Mouse (Mus musculus): ENCODE measurements at regions not wholly inside any gene's neighbourhood (a gene's known extent, or its start where the extent isn't known, plus 50 kb on each side); places are given as distances from the start of the nearest gene placed in this dataset.
A peak's percentile ranks its signal among the peaks of the same experiment; 100 is the strongest.

DNA sequence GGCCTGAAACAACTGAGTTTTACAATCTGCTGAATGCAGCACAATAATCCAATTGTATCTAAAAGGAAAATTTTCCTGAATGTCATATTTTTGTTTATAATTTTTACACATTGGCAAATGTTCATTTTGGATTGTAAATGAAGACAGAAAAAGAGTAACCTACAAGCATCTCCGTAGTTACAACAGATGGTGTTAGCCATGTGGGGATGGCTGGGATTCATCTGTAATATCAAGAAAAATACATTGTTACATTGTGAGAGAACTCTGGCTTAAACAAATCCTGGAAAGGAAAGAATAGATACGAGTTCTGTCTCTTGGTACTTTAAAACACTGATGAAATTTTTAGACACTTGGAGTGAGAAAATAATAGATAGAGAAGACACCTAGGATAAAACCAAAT is 1106.0 kb downstream of the Grm8 start:
- intact Hi-C loops (cut with DNase I): no loop called here
- DNase-seq (ENCODE audit: low spot score in 2 of 2): peak; percentile 9 to 11

DNA sequence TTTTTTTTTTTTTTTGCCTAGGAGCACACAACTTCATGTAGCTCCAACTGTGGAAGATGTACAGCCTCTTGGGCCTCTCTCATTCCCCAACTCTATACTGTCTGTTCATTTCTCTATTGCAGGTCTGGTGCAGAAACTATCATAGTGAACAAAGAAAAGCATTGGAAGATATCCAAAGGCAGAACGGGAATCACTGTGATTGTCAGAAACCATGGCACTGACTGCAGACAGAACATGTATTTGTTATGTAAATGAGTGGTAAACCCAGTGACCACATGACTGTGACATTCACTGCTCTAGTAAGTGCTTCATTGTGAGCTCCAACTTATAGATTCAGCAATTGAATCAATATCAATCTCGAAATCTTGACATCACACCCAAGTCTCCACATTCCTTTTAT is 1106.6 kb downstream of the Grm8 start:
- intact Hi-C loops (cut with DNase I): no loop called here
- no peak for DNase-seq (ENCODE audit: low spot score in 2 of 2)

DNA sequence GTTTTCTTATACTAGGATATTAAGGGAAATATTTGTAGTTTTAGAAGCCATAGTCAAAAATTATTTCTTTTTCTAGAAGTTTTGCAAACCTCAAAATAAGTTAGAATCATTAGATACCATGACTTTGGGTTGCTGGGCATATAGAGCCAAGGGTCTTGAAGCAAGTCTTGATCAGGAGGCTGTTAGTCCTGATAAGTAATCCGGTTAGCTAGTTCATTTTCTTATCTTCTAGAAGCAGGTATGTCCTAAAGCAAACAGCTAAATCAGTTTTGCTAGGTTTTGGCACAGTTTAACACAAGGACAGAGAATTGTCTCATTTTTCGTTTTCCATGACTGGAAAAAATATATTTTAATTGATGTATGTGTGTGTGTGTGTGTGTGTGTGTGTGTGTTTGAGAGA is 1113.3 kb downstream of the Grm8 start:
- intact Hi-C loops (cut with DNase I): no loop called here
- DNase-seq (ENCODE audit: low spot score in 2 of 2): no peak

DNA sequence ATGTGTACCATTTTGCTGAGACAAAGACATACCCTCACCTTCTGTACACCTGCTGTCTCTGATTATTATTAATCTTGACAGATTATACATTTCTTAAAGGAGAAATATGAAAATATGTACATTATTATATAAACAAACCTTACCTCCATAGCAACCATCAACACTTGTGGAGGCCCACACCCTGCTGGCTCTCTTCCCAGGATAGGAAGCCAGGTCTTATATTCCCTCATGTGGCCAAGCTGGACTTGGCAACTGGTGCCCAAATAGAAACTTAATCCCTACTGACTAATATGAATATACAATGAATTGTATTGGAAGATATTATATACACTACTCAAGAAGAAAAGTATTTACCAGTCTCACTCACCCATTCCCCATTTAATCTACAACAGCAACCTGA is 1120.5 kb downstream of the Grm8 start:
- intact Hi-C loops (cut with DNase I): no loop called here
- no peak for DNase-seq (ENCODE audit: low spot score in 2 of 2)

DNA sequence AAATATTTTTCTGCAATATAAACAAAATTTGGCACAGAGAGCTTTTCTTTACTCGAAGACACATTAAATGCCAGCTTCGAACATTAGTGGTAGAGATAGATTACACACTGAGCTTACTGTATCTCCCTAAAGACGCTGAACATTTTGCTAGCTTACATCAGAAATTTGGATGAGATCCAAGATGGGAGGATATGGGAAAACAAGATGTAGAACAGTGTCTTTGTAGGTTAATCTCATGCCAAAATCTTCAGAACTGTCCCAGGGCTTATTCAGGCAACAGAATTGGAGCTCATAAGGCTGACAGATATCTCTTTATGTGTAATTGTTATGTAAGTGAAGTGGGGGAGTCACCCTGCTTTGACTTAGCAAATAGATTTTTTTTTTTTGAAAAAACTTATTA is 1158.4 kb downstream of the Grm8 start:
- peak in 1 of 2 experiments; percentile 11 for DNase-seq (ENCODE audit: low spot score in 2 of 2)
- intact Hi-C loops (cut with DNase I): no loop called here

DNA sequence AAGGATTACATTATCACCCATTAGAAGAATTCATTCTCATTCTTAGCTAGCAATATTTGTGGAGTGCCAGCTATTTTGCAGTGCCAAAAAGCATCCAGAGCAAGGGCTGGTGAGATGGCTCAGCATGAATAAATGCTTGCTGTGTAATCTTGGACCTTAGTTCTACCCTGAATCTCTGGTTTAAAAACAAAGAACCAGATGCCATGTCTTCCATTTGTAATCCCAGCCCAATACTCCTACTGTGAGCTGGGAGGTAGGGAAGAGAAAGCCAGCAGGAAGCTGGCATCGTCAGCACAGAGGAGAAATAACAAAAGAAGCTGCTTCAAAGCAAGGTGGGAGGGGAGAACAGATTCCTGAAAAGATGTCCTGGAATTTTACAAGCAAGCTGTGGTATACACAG is 1140.1 kb upstream of the Pot1a start:
- DNase-seq (ENCODE audit: low spot score in 2 of 2): no peak
- intact Hi-C loops (cut with DNase I): no loop called here
